Mouse (Mus musculus) heart, adult 18-20 months (tissue): ENCODE results near the gene 4931414P19Rik. TPM values are rescaled to one million over a fixed set of nuclear protein-coding genes. Genes with fewer than 3 reads are reported as not detected.
"Not testable (repeated sequence)": the region's sequence is repeated elsewhere in the genome, so short reads cannot be mapped to it uniquely, and the experiment has no call there.

Experiments used
- DNase-seq, 2 experiments: peaks; one replicate each; pipeline ENCODE4 v3.0.0; 2021 to 2022; ENCODE audit warnings: mixed read lengths in 1 of 2
- total RNA-seq, 2 experiments: library from RNA; stranded (reverse); gene quantifications; 2 replicates each; pipeline ENCODE4 v1.2.3; 2021

Gene 4931414P19Rik
- total RNA-seq, 2 experiments from 2014 or later, result 3.0 to 6.1 TPM

GRCm38 (mm10) chr14:54628103-54628502, 22.3 kb upstream of the 4931414P19Rik start:
- no peak for DNase-seq

- no peak for DNase-seq
Measured at GRCm38 (mm10) chr14:54624976-54625375, 19.2 kb upstream of the 4931414P19Rik start.

GRCm38 (mm10) chr14:54623334-54623733, 17.5 kb upstream of the 4931414P19Rik start:
- DNase-seq, result no peak

GRCm38 (mm10) chr14:54621133-54621532, 15.3 kb upstream of the 4931414P19Rik start, which contains the start of gene Psmb11:
TSS of gene Psmb11 (plus strand) at chr14:54621433.
- DNase-seq, result no peak

GRCm38 (mm10) chr14:54617897-54618365, 12.1 kb upstream of the 4931414P19Rik start, which contains the start of gene Psmb5:
TSS of gene Psmb5 (minus strand) at chr14:54618022.
- peak; percentile 91 to 93 for DNase-seq

GRCm38 (mm10) chr14:54617152-54617896, 11.5 kb upstream of the 4931414P19Rik start:
- no peak for DNase-seq

- no peak for DNase-seq
Measured at GRCm38 (mm10) chr14:54616226-54616825, 10.5 kb upstream of the 4931414P19Rik start.

GRCm38 (mm10) chr14:54614130-54614529, 8.3 kb upstream of the 4931414P19Rik start:
- DNase-seq, result not testable (repeated sequence)

- no peak for DNase-seq
Measured at GRCm38 (mm10) chr14:54610648-54611047, 4.9 kb upstream of the 4931414P19Rik start.

- DNase-seq, result no peak
Measured at GRCm38 (mm10) chr14:54609962-54610361, 4.2 kb upstream of the 4931414P19Rik start.

- DNase-seq, result no peak
Measured at GRCm38 (mm10) chr14:54609245-54609644, 3.5 kb upstream of the 4931414P19Rik start.

GRCm38 (mm10) chr14:54607226-54607625, 1.4 kb upstream of the 4931414P19Rik start:
- no peak for DNase-seq

GRCm38 (mm10) chr14:54603686-54604085, 2.1 kb downstream of the 4931414P19Rik start:
- DNase-seq, result no peak

- DNase-seq, result peak; percentile 96 to 98
Measured at GRCm38 (mm10) chr14:54603038-54603654, 2.6 kb downstream of the 4931414P19Rik start.

GRCm38 (mm10) chr14:54602613-54603012, 3.2 kb downstream of the 4931414P19Rik start:
- no peak for DNase-seq

- no peak for DNase-seq
Measured at GRCm38 (mm10) chr14:54601601-54602000, 4.2 kb downstream of the 4931414P19Rik start.

GRCm38 (mm10) chr14:54597084-54597483, 8.7 kb downstream of the 4931414P19Rik start:
- DNase-seq, result no peak

- no peak for DNase-seq
Measured at GRCm38 (mm10) chr14:54594631-54595414, 11.0 kb downstream of the 4931414P19Rik start.

GRCm38 (mm10) chr14:54594055-54594454, 11.7 kb downstream of the 4931414P19Rik start:
- DNase-seq, result no peak

GRCm38 (mm10) chr14:54592319-54592934, 13.4 kb downstream of the 4931414P19Rik start:
- DNase-seq, result peak; percentile 65 to 76

GRCm38 (mm10) chr14:54591056-54591455, 14.7 kb downstream of the 4931414P19Rik start:
- DNase-seq, result no peak
